Mouse (Mus musculus) CH12.LX (cell line): Measurements from ENCODE around the gene Pld5. TPM values are rescaled to one million over a fixed set of nuclear protein-coding genes. Genes with fewer than 3 reads are reported as not detected.

Experiments used
- DNase-seq: peaks from one replicate; pipeline ENCODE4 v3.0.0-alpha.2; 2013; ENCODE audit errors: extremely low read depth
- H3K27ac ChIP-seq: 2 replicates; pipeline ENCODE4 v1.5.1; 2012; ENCODE audit warnings: low read depth, mild to moderate bottlenecking, control low read depth, moderate library complexity; ENCODE audit not compliant: insufficient read depth
- H3K27me3 ChIP-seq: replicated peaks from 2 replicates; pipeline ENCODE3; 2012; ENCODE audit warnings: inconsistent platforms
- H3K36me3 ChIP-seq, 2 experiments: replicated peaks in 1 of 2; 2 replicates each; pipeline versions ENCODE3 to v1.6.1; 2012; ENCODE audit warnings: inconsistent platforms in 1 of 2, low read length in 1 of 2, mild to moderate bottlenecking in 1 of 2, mixed read lengths in 1 of 2, moderate library complexity in 1 of 2; ENCODE audit not compliant: control insufficient read depth in 1 of 2, insufficient read depth in 1 of 2
- H3K4me1 ChIP-seq, 2 experiments: 2 replicates each; pipeline ENCODE4 v1.6.1; 2012; ENCODE audit warnings: inconsistent platforms in 1 of 2, moderate library complexity in 1 of 2; ENCODE audit not compliant: insufficient read depth in 2 of 2, control insufficient read depth in 1 of 2
- H3K4me2 ChIP-seq: 2 replicates; pipeline ENCODE4 v1.6.1; 2012; ENCODE audit warnings: low read depth, mild to moderate bottlenecking, control low read depth; ENCODE audit not compliant: poor library complexity, insufficient read depth, severe bottlenecking
- H3K4me3 ChIP-seq, 3 experiments: fragments of 150-350 bp in 1 of 3; sonication (generic) in 1 of 3; replicated peaks in 1 of 3; 2 replicates each; pipeline versions ENCODE3 to v1.5.1; 2011 to 2012; ENCODE audit warnings: low read depth in 2 of 3, low read length in 2 of 3, mild to moderate bottlenecking in 2 of 3, moderate library complexity in 2 of 3, control low read depth in 1 of 3, improper control_type of control experiment in 1 of 3, inconsistent platforms in 1 of 3, mixed read lengths in 1 of 3; ENCODE audit not compliant: poor library complexity in 1 of 3
- H3K79me2 ChIP-seq: replicated peaks from 2 replicates; pipeline ENCODE4 v1.6.1; 2012; ENCODE audit warnings: mild to moderate bottlenecking, moderate library complexity; ENCODE audit not compliant: control insufficient read depth, poor library complexity, insufficient read depth, severe bottlenecking; ENCODE audit errors: extremely low read depth
- H3K9ac ChIP-seq: 2 replicates; pipeline ENCODE4 v1.6.1; 2012; ENCODE audit warnings: low read depth, mild to moderate bottlenecking, control low read depth, moderate library complexity; ENCODE audit not compliant: insufficient read depth
- H3K9me3 ChIP-seq: replicated peaks from 2 replicates; pipeline ENCODE3; 2012; ENCODE audit warnings: low read length, inconsistent platforms, mixed read lengths
- BHLHE40 ChIP-seq: IDR thresholded peaks from 2 replicates; pipeline ENCODE4 v1.6.1; 2011; ENCODE audit warnings: mild to moderate bottlenecking, low read depth, low read length, improper control_type of control experiment
- CHD1 ChIP-seq: IDR thresholded peaks from 2 replicates; pipeline ENCODE4 v1.6.1; 2012; ENCODE audit warnings: low read depth, low read length, improper control_type of control experiment, inconsistent platforms
- CHD2 ChIP-seq: IDR thresholded peaks from 2 replicates; pipeline ENCODE4 v1.6.1; 2011; ENCODE audit warnings: low read length, improper control_type of control experiment
- CTCF ChIP-seq, 2 experiments: IDR thresholded peaks in 1 of 2; conservative IDR thresholded peaks in 1 of 2; 2 replicates each; pipeline ENCODE4 v1.5.1; 2011 to 2012; ENCODE audit warnings: low read depth in 2 of 2, low read length in 2 of 2, improper control_type of control experiment in 1 of 2, inconsistent platforms in 1 of 2, mild to moderate bottlenecking in 1 of 2, moderate library complexity in 1 of 2
- ELF1 ChIP-seq: IDR thresholded peaks from 2 replicates; pipeline ENCODE4 v1.6.1; 2014; ENCODE audit warnings: low read depth, mild to moderate bottlenecking, inconsistent platforms, low read length, improper control_type of control experiment
- EP300 ChIP-seq: IDR thresholded peaks from 2 replicates; pipeline ENCODE4 v1.6.1; 2011; ENCODE audit warnings: low read length, improper control_type of control experiment
- ETS1 ChIP-seq: conservative IDR thresholded peaks from 2 replicates; pipeline ENCODE4 v1.6.1; 2012; ENCODE audit warnings: low read depth, mild to moderate bottlenecking, inconsistent platforms, low read length, improper control_type of control experiment, moderate library complexity
- GABPA ChIP-seq: IDR thresholded peaks from 2 replicates; pipeline ENCODE4 v1.6.1; 2012; ENCODE audit warnings: low read depth, low read length, improper control_type of control experiment, inconsistent platforms; ENCODE audit not compliant: insufficient replicate concordance
- HCFC1 ChIP-seq: IDR thresholded peaks from 2 replicates; pipeline ENCODE4 v1.6.1; 2012; ENCODE audit warnings: low read depth, mild to moderate bottlenecking, inconsistent platforms, low read length, improper control_type of control experiment
- IRF4 ChIP-seq: IDR thresholded peaks from 2 replicates; pipeline ENCODE4 v1.6.1; 2014; ENCODE audit warnings: low read depth, mild to moderate bottlenecking, inconsistent platforms, low read length, improper control_type of control experiment
- KAT2A ChIP-seq: IDR thresholded peaks from 2 replicates; pipeline ENCODE4 v1.6.1; 2012; ENCODE audit warnings: low read length, improper control_type of control experiment, inconsistent platforms; ENCODE audit not compliant: insufficient replicate concordance
- MAFK ChIP-seq: IDR thresholded peaks from 2 replicates; pipeline ENCODE4 v1.6.1; 2011; ENCODE audit warnings: low read length, improper control_type of control experiment; ENCODE audit not compliant: insufficient replicate concordance
- MAX ChIP-seq: IDR thresholded peaks from 2 replicates; pipeline ENCODE4 v1.6.1; 2011; ENCODE audit warnings: low read length, improper control_type of control experiment
- MEF2A ChIP-seq: IDR thresholded peaks from 2 replicates; pipeline ENCODE4 v1.6.1; 2014; ENCODE audit warnings: low read depth, mild to moderate bottlenecking, inconsistent platforms, low read length, improper control_type of control experiment, borderline replicate concordance
- MYC ChIP-seq: IDR thresholded peaks from 2 replicates; pipeline ENCODE4 v1.6.1; 2011; ENCODE audit warnings: low read depth, mild to moderate bottlenecking, improper control_type of control experiment, low read length
- NELFE ChIP-seq: IDR thresholded peaks from 2 replicates; pipeline ENCODE4 v1.6.1; 2011; ENCODE audit warnings: low read depth, low read length, improper control_type of control experiment
- NRF1 ChIP-seq: IDR thresholded peaks from 2 replicates; pipeline ENCODE4 v1.6.1; 2014; ENCODE audit warnings: low read depth, mild to moderate bottlenecking, inconsistent platforms, low read length, improper control_type of control experiment, moderate library complexity
- PAX5 ChIP-seq: IDR thresholded peaks from 2 replicates; pipeline ENCODE4 v1.6.1; 2012; ENCODE audit warnings: low read length, inconsistent platforms, mixed read lengths
- POLR2A ChIP-seq: IDR thresholded peaks from 2 replicates; pipeline ENCODE4 v1.6.1; 2011; ENCODE audit warnings: low read depth, mild to moderate bottlenecking, improper control_type of control experiment, low read length
- RAD21 ChIP-seq: IDR thresholded peaks from 2 replicates; pipeline ENCODE4 v1.6.1; 2011; ENCODE audit warnings: low read depth, mild to moderate bottlenecking, low read length, improper control_type of control experiment, moderate library complexity
- RCOR1 ChIP-seq: conservative IDR thresholded peaks from 2 replicates; pipeline ENCODE4 v1.6.1; 2012; ENCODE audit warnings: low read depth, mild to moderate bottlenecking, inconsistent platforms, low read length, improper control_type of control experiment
- SIN3A ChIP-seq: IDR thresholded peaks from 2 replicates; pipeline ENCODE4 v1.6.1; 2012; ENCODE audit warnings: low read length, improper control_type of control experiment, inconsistent platforms
- SMC3 ChIP-seq: IDR thresholded peaks from 2 replicates; pipeline ENCODE4 v1.6.1; 2011; ENCODE audit warnings: low read depth, low read length, improper control_type of control experiment
- TBP ChIP-seq: conservative IDR thresholded peaks from 2 replicates; pipeline ENCODE4 v1.6.1; 2011; ENCODE audit warnings: low read depth, low read length, improper control_type of control experiment
- TCF12 ChIP-seq: IDR thresholded peaks from 2 replicates; pipeline ENCODE4 v1.6.1; 2014; ENCODE audit warnings: low read depth, mild to moderate bottlenecking, inconsistent platforms, low read length, improper control_type of control experiment
- UBTF ChIP-seq: IDR thresholded peaks from 2 replicates; pipeline ENCODE4 v1.6.1; 2012; ENCODE audit warnings: low read depth, mild to moderate bottlenecking, inconsistent platforms, low read length, improper control_type of control experiment, moderate library complexity
- USF2 ChIP-seq: conservative IDR thresholded peaks from 2 replicates; pipeline ENCODE4 v1.6.1; 2011; ENCODE audit warnings: low read depth, low read length, improper control_type of control experiment
- ZNF384 ChIP-seq: IDR thresholded peaks from 2 replicates; pipeline ENCODE4 v1.6.1; 2012; ENCODE audit warnings: low read depth, low read length, improper control_type of control experiment, inconsistent platforms
- dilution Hi-C: fragments of 300-500 bp; cut with MboI; formaldehyde crosslinking; loops from 2 replicates; pipeline ENCODE4 v1.14.3; 2020; ENCODE audit warnings: low sequenced_read_pairs; ENCODE audit not compliant: extremely low pct_unique_long_range_greater_than_20kb, extremely low pct_ligation_motif_present
- in situ Hi-C: fragments of 300-500 bp; cut with MboI; formaldehyde crosslinking; loops from 3 replicates; pipeline ENCODE4 v1.14.3; 2019; ENCODE audit warnings: low sequenced_read_pairs, low pct_ligation_motif_present, low pct_unique_long_range_greater_than_20kb, mixed read lengths
- polyA plus RNA-seq: library from polyadenylated mRNA; unstranded; fragments of >175 nt; gene quantifications from 2 replicates; pipeline ENCODE4 v1.2.1, GENCODE M21; 2012; ENCODE audit warnings: low read depth; ENCODE audit not compliant: insufficient read length
- total RNA-seq, 2 experiments: library from RNA; depleted of rRNA; stranded (reverse); fragments of 300-350 nt in 1 of 2; fragments of >200 nt in 1 of 2; gene quantifications; 2 replicates each; pipeline ENCODE4 v1.2.3; 2012 to 2014

The Pld5 gene
- total and polyA plus RNA-seq, 3 experiments, result not detected

- Histone ChIP-seq H3K27ac (no peak overlapping the region), H3K4me2 (no peak overlapping the region), H3K79me2 (no peaks in the 10 kb centered on the region), H3K4me3 (no peak overlapping the region), H3K9me3 (no peaks in the 10 kb centered on the region), H3K36me3 (no peaks in the 10 kb centered on the region), H3K4me1 (no peaks in the 10 kb centered on the region), H3K27me3 (no peaks in the 10 kb centered on the region), H3K9ac (no peak overlapping the region)
- DNase-seq, result no peak
- TF ChIP-seq IRF4 (no peak), SMC3 (no peak), MAX (no peak), POLR2A (no peak), MYC (no peak), RAD21 (no peak), GABPA (no peak), HCFC1 (no peak), KAT2A (no peak), TBP (no peak), CHD1 (no peak), CHD2 (no peak), RCOR1 (no peak), NELFE (no peak), BHLHE40 (no peak), ELF1 (no peak), MEF2A (no peak), SIN3A (no peak), ETS1 (no peak), CTCF (conservative IDR thresholded peaks at IDR 0.05 in 1 of 2, IDR thresholded peaks at IDR 0.05 in 1 of 2; ENCODE audit: low read depth in 2 of 2, low read length in 2 of 2) (no peak)
- in situ Hi-C loops, result no loop called here
- dilution Hi-C loops, result no loop called here
Observed at GRCm38 (mm10) chr1:176310174-176310573, 35.1 kb upstream of the Pld5 start.

- Histone ChIP-seq H3K4me3 (no peak overlapping the region), H3K79me2 (no peaks in the 10 kb centered on the region), H3K27ac (no peak overlapping the region), H3K9me3 (no peaks in the 10 kb centered on the region), H3K9ac (no peak overlapping the region), H3K27me3 (no peaks in the 10 kb centered on the region), H3K4me2 (no peak overlapping the region), H3K36me3 (no peaks in the 10 kb centered on the region), H3K4me1 (no peaks in the 10 kb centered on the region)
- no peak for DNase-seq
- TF ChIP-seq RAD21 (no peak), PAX5 (no peak), NRF1 (no peak), MAFK (no peak), SIN3A (no peak), EP300 (no peak), TCF12 (no peak), MEF2A (no peak), SMC3 (no peak), MAX (no peak), TBP (no peak), CTCF (conservative IDR thresholded peaks at IDR 0.05 in 1 of 2, IDR thresholded peaks at IDR 0.05 in 1 of 2; ENCODE audit: low read depth in 2 of 2, low read length in 2 of 2) (no peak), CHD2 (no peak), POLR2A (no peak), ZNF384 (no peak), UBTF (no peak), ETS1 (no peak), USF2 (no peak)
- in situ Hi-C loops, result no loop called here
- dilution Hi-C loops, result no loop called here
Observed at GRCm38 (mm10) chr1:176289396-176289795, 14.3 kb upstream of the Pld5 start.
